Mouse (Mus musculus): ENCODE measurements around the gene Cyp2w1. TPM values are rescaled to one million over a fixed set of nuclear protein-coding genes. Genes with fewer than 3 reads are reported as not detected.

Cyp2w1 gene
- polyA plus RNA-seq, 1 experiment from 2014 or later = not detected

- H3K9me3 ChIP-seq (ENCODE audit: low read length) = no peaks in the 10 kb centered on the region
- no peaks in the 10 kb centered on the region for H3K36me3 ChIP-seq (replicated peaks; ENCODE audit: insufficient read depth, low read length)
- ATAC-seq = peak; percentile 11; the same call in 1 of the 2 replicates
- peak overlapping the region; percentile 15; the same call in 1 of the 2 replicates for H3K4me2 ChIP-seq (ENCODE audit: low read depth, low read length)
- H3K4me1 ChIP-seq (ENCODE audit: insufficient read depth) = peaks cover 83% of the 10 kb centered on the region
- 70% methylated on average over 11 of the region's 11 CpGs for WGBS (ENCODE audit: insufficient replicate concordance)
- H3K27me3 ChIP-seq (ENCODE audit: insufficient read depth, low read length) = no peaks in the 10 kb centered on the region
- no peak for TF ChIP-seq EP300 (IDR thresholded peaks at IDR 0.05; ENCODE audit: low read depth)
- no peak for TF ChIP-seq CTCF (IDR thresholded peaks at IDR 0.05; ENCODE audit: low read depth)
- H3K27ac ChIP-seq (ENCODE audit: low read depth) = peak overlapping the region; percentile 96
- peak overlapping the region; percentile 3; the same call in 1 of the 2 replicates for H3K9ac ChIP-seq (replicated peaks)
- DNase-seq = peak; percentile 44
- H3K4me3 ChIP-seq (ENCODE audit: low read depth, low read length) = no peak overlapping the region
Observed at GRCm38 (mm10) chr5:139368638-139369320, 16.4 kb downstream of the Cyp2w1 start.

- peak overlapping the region; percentile 84 for H3K4me2 ChIP-seq (ENCODE audit: low read depth, low read length)
- no peak for ATAC-seq
- 74% methylated on average over 6 of the region's 6 CpGs for whole genome bisulfite sequencing (ENCODE audit: insufficient replicate concordance)
Observed at GRCm38 (mm10) chr5:139370336-139370735, 17.9 kb downstream of the Cyp2w1 start.

GRCm38 (mm10) chr5:139371118-139371517 is 18.7 kb downstream of the Cyp2w1 start:
- Histone ChIP-seq H3K4me1 (ENCODE audit: insufficient read depth) (peaks cover 73% of the 10 kb centered on the region), H3K27ac (ENCODE audit: low read depth) (peak overlapping the region; percentile 96), H3K36me3 (replicated peaks; ENCODE audit: insufficient read depth, low read length) (no peaks in the 10 kb centered on the region), H3K9ac (replicated peaks) (peak overlapping the region; percentile 93), H3K4me2 (ENCODE audit: low read depth, low read length) (peak overlapping the region; percentile 84), H3K9me3 (ENCODE audit: low read length) (no peaks in the 10 kb centered on the region), H3K4me3 (ENCODE audit: low read depth, low read length) (peak overlapping the region; percentile 64), H3K27me3 (ENCODE audit: insufficient read depth, low read length) (no peaks in the 10 kb centered on the region)
- ATAC-seq (no peak), DNase-seq (no peak)
- TF ChIP-seq CTCF (IDR thresholded peaks at IDR 0.05; ENCODE audit: low read depth) (no peak), EP300 (IDR thresholded peaks at IDR 0.05; ENCODE audit: low read depth) (no peak)
- 50% methylated on average over 5 of the region's 5 CpGs for WGBS (ENCODE audit: insufficient replicate concordance)

More at GRCm38 (mm10) chr5:139370336-139370735, 17.9 kb downstream of the Cyp2w1 start:
- peaks cover 77% of the 10 kb centered on the region for H3K4me1 ChIP-seq (ENCODE audit: insufficient read depth)
- no peaks in the 10 kb centered on the region for H3K9me3 ChIP-seq (ENCODE audit: low read length)
- DNase-seq = no peak
- peak overlapping the region; percentile 96 for H3K27ac ChIP-seq (ENCODE audit: low read depth)
- TF ChIP-seq EP300 (IDR thresholded peaks at IDR 0.05; ENCODE audit: low read depth) = no peak
- no peak for TF ChIP-seq CTCF (IDR thresholded peaks at IDR 0.05; ENCODE audit: low read depth)
- H3K36me3 ChIP-seq (replicated peaks; ENCODE audit: insufficient read depth, low read length) = no peaks in the 10 kb centered on the region
- peak overlapping the region; percentile 64; the same call in 1 of the 2 replicates for H3K4me3 ChIP-seq (ENCODE audit: low read depth, low read length)
- H3K27me3 ChIP-seq (ENCODE audit: insufficient read depth, low read length) = no peaks in the 10 kb centered on the region
- H3K9ac ChIP-seq (replicated peaks) = peak overlapping the region; percentile 93

- Histone ChIP-seq H3K4me1 (ENCODE audit: insufficient read depth) (peaks cover 71% of the 10 kb centered on the region), H3K27me3 (ENCODE audit: insufficient read depth, low read length) (no peaks in the 10 kb centered on the region), H3K27ac (ENCODE audit: low read depth) (peak overlapping the region; percentile 96), H3K9ac (replicated peaks) (peak overlapping the region; percentile 93), H3K4me2 (ENCODE audit: low read depth, low read length) (peak overlapping the region; percentile 84), H3K9me3 (ENCODE audit: low read length) (no peaks in the 10 kb centered on the region), H3K36me3 (replicated peaks; ENCODE audit: insufficient read depth, low read length) (no peaks in the 10 kb centered on the region), H3K4me3 (ENCODE audit: low read depth, low read length) (peak overlapping the region; percentile 64)
- TF ChIP-seq EP300 (IDR thresholded peaks at IDR 0.05; ENCODE audit: low read depth) = peak; percentile 56; the same call in 1 of the 2 replicates
- TF ChIP-seq CTCF (IDR thresholded peaks at IDR 0.05; ENCODE audit: low read depth) = peak; percentile 32
- peak; percentile 89 for ATAC-seq
- peak; percentile 96 for DNase-seq
- WGBS (ENCODE audit: insufficient replicate concordance) = 1% methylated on average over 39 of the region's 39 CpGs
Observed at GRCm38 (mm10) chr5:139371631-139372401, 19.4 kb downstream of the Cyp2w1 start.

GRCm38 (mm10) chr5:139373126-139373525 is 20.7 kb downstream of the Cyp2w1 start:
- H3K4me2 ChIP-seq (ENCODE audit: low read depth, low read length) = peak overlapping the region; percentile 84; the same call in 1 of the 2 replicates
- peak overlapping the region; percentile 96 for H3K27ac ChIP-seq (ENCODE audit: low read depth)
- H3K9me3 ChIP-seq (ENCODE audit: low read length) = no peaks in the 10 kb centered on the region
- no peaks in the 10 kb centered on the region for H3K36me3 ChIP-seq (replicated peaks; ENCODE audit: insufficient read depth, low read length)
- no peaks in the 10 kb centered on the region for H3K27me3 ChIP-seq (ENCODE audit: insufficient read depth, low read length)
- TF ChIP-seq CTCF (IDR thresholded peaks at IDR 0.05; ENCODE audit: low read depth) (no peak), EP300 (IDR thresholded peaks at IDR 0.05; ENCODE audit: low read depth) (no peak)
- H3K4me1 ChIP-seq (ENCODE audit: insufficient read depth) = peaks cover 71% of the 10 kb centered on the region
- 65% methylated on average over 3 of the region's 3 CpGs for WGBS (ENCODE audit: insufficient replicate concordance)
- no peak overlapping the region; the same call in 1 of the 2 replicates for H3K9ac ChIP-seq (replicated peaks)
- H3K4me3 ChIP-seq (ENCODE audit: low read depth, low read length) = no peak overlapping the region
- DNase-seq = no peak
- ATAC-seq = no peak

- 51% methylated on average over 6 of the region's 6 CpGs for WGBS (ENCODE audit: insufficient replicate concordance)
- no peak overlapping the region for H3K9ac ChIP-seq (replicated peaks)
- ATAC-seq = no peak
- no peak for DNase-seq
- H3K4me3 ChIP-seq (ENCODE audit: low read depth, low read length) = no peak overlapping the region
- TF ChIP-seq CTCF (IDR thresholded peaks at IDR 0.05; ENCODE audit: low read depth) (no peak), EP300 (IDR thresholded peaks at IDR 0.05; ENCODE audit: low read depth) (no peak)
- H3K36me3 ChIP-seq (replicated peaks; ENCODE audit: insufficient read depth, low read length) = no peaks in the 10 kb centered on the region
- no peak overlapping the region for H3K4me2 ChIP-seq (ENCODE audit: low read depth, low read length)
- peak overlapping the region; percentile 41; the same call in 1 of the 2 replicates for H3K27ac ChIP-seq (ENCODE audit: low read depth)
- H3K4me1 ChIP-seq (ENCODE audit: insufficient read depth) = peaks cover 71% of the 10 kb centered on the region
- no peaks in the 10 kb centered on the region for H3K27me3 ChIP-seq (ENCODE audit: insufficient read depth, low read length)
- H3K9me3 ChIP-seq (ENCODE audit: low read length) = no peaks in the 10 kb centered on the region
Observed at GRCm38 (mm10) chr5:139373889-139374444, 21.6 kb downstream of the Cyp2w1 start.

Data from liver, postnatal 0 days (tissue).